Mouse (Mus musculus) lung, adult 2 months (tissue): ENCODE data around the gene Ebf1. TPM values are rescaled to one million over a fixed set of nuclear protein-coding genes. Genes with fewer than 3 reads are reported as not detected.

Experiments used
- DNase-seq: peaks from one replicate; pipeline ENCODE4 v3.0.0; 2022
- H3K4me1 ChIP-seq: fragments of 200-500 bp; 2 replicates; pipeline ENCODE4 v1.6.1; 2011; ENCODE audit warnings: low read length; ENCODE audit not compliant: control insufficient read depth, insufficient read depth
- H3K4me3 ChIP-seq: fragments of 200-500 bp; replicated peaks from 2 replicates; pipeline ENCODE3; 2011; ENCODE audit warnings: low read depth, mild to moderate bottlenecking, control low read depth, low read length; ENCODE audit errors: extremely low read depth
- CTCF ChIP-seq: fragments of 200-500 bp; IDR thresholded peaks from 2 replicates; pipeline ENCODE4 v1.5.1; 2011; ENCODE audit warnings: mild to moderate bottlenecking, low read length, control low read depth; ENCODE audit not compliant: insufficient read depth
- POLR2A ChIP-seq: fragments of 200-500 bp; IDR thresholded peaks from 2 replicates; pipeline ENCODE4 v1.6.1; 2011; ENCODE audit warnings: low read depth, mild to moderate bottlenecking, control low read depth, low read length, borderline replicate concordance; ENCODE audit errors: extremely low read depth
- WGBS: fragments of 180-500 bp; shearing (Covaris S2); methylation state at CpG from one replicate; pipeline ENCODE4 v1.1.7; 2018; 5-methylcytosine and 5-hydroxymethylcytosine counted together
- polyA plus RNA-seq: library from polyadenylated mRNA; depleted of rRNA; stranded (reverse); fragments of >200 nt; gene quantifications from 2 replicates; pipeline ENCODE4 v1.2.3, GENCODE M21; 2012

The Ebf1 gene
- polyA plus RNA-seq, 1 experiment: 11.8 TPM

DNA sequence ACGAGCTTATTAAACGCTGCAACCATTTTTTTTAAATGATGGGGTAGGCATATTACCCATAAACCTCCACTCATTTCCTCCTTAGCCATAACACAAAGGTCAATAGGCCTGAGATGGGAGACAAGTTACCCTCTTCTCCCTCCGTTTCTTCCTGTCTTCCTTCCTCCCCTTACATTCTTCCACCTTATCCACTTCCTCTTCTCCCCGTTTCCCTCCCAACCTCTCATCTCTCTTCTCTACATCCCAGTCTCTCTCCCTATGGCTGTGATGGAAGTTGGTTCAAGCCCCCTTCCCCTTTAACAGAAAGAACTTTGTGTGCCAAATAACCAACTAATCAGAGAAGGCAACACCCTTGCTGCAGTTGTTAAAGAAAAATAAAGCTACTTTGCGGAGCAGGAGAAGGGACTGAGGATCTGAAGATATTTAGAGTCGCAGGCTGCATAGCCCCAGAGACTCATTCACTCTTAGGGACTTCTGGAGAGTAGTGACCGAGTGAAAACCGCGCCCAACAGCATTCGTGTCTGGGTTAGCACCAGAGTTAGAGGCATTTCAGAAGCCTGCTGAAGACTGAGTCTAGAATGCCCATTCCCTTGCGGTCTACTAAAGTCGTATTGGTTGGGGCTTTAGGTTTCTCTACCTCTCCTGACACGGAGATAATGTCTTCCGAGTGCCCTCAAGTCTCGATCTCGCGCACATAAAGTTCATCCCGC lies 884 bp upstream of the Ebf1 start:
- WGBS: 16% methylated on average over 18 of the region's 18 CpGs
- peak; percentile 8 for DNase-seq
- TF ChIP-seq POLR2A (no peak), CTCF (no peak)
- peak overlapping the region; percentile 69 for H3K4me3 ChIP-seq
- peaks cover 2% of the 10 kb centered on the region; the same call in 1 of the 2 replicates for H3K4me1 ChIP-seq

DNA sequence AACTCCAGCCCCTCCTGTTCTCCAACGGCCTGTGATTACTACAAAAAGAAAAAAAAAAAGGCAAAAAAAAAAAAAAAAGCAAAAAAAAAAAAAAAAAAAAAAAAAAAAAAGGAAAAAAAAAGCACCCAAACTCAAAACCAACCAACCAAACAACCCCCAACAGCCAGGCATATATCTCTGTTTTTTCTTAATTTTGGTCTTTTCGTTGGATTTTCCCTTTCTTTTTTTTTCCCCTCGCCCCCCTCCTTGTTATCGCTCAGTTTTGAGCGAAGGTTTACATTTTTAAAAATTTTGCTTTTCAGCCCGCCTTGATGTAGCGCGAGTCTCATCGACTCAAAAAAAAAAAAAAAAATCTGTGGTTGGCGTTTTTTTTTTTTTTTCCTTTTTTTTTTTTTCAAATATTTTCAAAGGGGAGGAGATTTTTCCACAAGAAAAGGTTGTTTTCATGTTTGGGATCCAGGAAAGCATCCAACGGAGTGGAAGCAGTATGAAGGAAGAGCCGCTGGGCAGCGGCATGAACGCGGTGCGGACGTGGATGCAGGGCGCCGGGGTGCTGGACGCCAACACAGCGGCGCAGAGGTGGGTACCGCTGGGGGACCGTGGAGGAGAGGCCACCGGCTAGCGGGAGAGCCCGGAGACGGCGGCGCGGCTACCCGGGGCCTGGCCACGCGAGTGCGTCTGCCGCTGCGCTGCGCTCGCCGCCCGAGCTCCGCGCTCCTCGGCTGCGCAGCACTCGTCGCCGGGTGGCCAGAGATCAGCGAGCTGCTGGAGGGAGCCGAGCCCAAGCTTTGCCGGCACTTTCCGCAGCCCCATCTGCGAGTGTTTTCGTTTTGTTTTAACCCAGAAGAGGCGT lies 843 bp downstream of the Ebf1 start:
- peak; percentile 35 for DNase-seq
- TF ChIP-seq CTCF (no peak), POLR2A (no peak)
- under 1% methylated on average over 55 of the region's 55 CpGs for WGBS
- Histone ChIP-seq H3K4me1 (no peaks in the 10 kb centered on the region), H3K4me3 (peak overlapping the region; percentile 66)

DNA sequence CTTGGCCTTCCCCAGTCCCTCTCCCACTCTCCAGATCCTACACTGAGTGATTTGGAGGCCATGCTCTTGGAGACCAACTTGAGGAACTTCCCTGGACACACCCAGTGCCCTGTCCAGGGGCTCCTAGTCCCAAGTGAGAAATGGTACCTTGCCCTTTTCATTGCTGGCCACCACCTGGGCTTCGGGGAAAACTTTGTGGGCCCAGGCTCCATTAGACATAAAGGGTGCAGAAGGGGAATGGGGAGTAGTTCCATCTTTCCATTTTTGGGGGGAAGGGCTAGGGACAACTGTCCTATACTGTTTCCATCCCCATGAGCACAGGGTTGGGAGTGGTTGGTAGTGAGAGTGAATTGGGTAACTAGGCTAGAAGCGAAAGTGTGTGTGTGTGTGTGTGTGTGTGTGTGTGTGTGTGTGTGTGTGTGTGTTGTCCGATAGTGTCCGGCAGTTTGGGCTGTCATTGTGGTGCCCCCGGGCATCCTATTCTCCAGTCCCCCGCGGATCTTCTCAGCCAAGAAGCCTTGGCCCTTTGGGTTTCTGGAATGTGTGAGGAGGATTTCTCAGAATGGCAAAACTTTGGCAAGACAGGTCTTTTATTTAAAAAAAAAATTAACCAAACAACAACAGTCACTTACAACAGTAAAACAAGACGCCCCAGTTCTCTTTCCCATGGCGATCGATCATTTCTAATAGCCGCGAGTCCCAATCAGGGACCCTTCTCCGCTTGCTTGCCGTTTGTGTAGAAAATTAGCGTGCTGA lies 2.2 kb downstream of the Ebf1 start:
- TF ChIP-seq CTCF: no peak
- no peak for TF ChIP-seq POLR2A
- peak overlapping the region; percentile 16 for H3K4me3 ChIP-seq
- DNase-seq: no peak
- H3K4me1 ChIP-seq: no peaks in the 10 kb centered on the region
- 4% methylated on average over 15 of the region's 15 CpGs for WGBS

GRCm38 (mm10) chr11:44619887-44620693 lies 3.0 kb downstream of the Ebf1 start:
- 14% methylated on average over 41 of the region's 41 CpGs for WGBS
- peak overlapping the region; percentile 16 for H3K4me3 ChIP-seq
- TF ChIP-seq POLR2A: no peak
- no peak for TF ChIP-seq CTCF
- DNase-seq: no peak
- H3K4me1 ChIP-seq: no peaks in the 10 kb centered on the region

GRCm38 (mm10) chr11:44620694-44621446 lies 3.8 kb downstream of the Ebf1 start:
- no peak overlapping the region for H3K4me3 ChIP-seq
- no peaks in the 10 kb centered on the region for H3K4me1 ChIP-seq
- 55% methylated on average over 19 of the region's 19 CpGs for WGBS
- TF ChIP-seq POLR2A (no peak), CTCF (no peak)
- DNase-seq: no peak

DNA sequence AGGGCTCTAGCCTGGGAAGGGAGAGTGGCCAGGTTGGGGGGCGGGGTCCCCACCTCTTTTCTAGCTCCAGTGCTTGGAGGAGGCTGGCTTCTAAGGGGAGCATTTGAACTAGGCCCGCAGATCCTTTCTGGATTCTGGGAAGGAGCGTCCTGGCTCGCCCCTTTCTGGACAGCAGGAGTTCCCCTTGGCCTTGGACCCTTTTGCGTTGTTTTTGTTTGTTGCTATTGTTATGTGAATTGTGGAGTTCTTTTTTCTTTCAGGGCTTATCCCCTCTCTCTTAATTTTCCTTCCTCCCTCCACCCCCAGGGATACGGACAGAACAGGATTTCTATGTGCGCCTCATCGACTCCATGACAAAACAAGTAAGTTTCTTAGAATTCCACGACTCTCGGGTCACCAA lies 4.5 kb downstream of the Ebf1 start:
- Histone ChIP-seq H3K4me1 (no peaks in the 10 kb centered on the region), H3K4me3 (no peak overlapping the region)
- WGBS: 69% methylated on average over 10 of the region's 10 CpGs
- TF ChIP-seq POLR2A (no peak), CTCF (no peak)
- DNase-seq: no peak

DNA sequence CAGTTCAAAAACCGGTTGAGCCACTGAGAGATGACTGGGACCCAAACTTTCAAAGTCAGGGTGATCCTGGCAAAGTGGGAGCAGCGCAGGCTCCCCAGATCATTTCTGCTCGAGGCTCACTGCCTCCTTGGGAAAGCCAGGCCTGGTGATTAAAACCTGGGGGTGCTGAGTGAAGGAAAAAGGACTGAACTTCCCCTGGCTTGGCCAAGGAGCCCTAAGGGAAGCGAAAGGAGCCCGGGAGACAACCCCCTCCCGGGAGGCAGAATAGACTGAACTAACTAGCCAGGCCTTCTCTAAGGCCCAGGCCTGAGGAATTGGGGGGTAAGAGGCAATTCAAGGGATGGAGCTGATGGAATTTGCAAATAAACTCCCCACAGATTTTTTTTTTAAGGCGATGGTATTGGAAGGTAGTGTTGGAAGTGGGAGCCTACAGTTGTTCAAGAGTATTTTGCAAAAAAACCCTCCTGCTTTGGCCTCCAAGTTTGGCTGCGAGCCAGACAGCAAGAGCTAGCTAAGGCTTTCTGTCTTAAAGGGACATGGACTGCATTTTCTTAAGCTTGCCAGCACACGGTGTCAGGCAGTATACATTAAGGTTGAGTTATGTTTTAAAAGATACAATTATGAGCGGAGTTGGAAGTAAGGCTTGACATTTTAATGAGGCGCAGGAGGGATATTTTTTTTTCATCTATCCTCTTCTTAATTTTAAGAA lies 5.1 kb downstream of the Ebf1 start:
- DNase-seq: no peak
- Histone ChIP-seq H3K4me3 (no peak overlapping the region), H3K4me1 (no peaks in the 10 kb centered on the region)
- TF ChIP-seq POLR2A (no peak), CTCF (no peak)
- WGBS: 59% methylated on average over 11 of the region's 11 CpGs

GRCm38 (mm10) chr11:44624564-44624963 lies 7.4 kb downstream of the Ebf1 start:
- no peak for DNase-seq
- 50% methylated on average over 5 of the region's 5 CpGs for WGBS
- no peaks in the 10 kb centered on the region for H3K4me1 ChIP-seq
- H3K4me3 ChIP-seq: no peak overlapping the region
- TF ChIP-seq CTCF: no peak
- no peak for TF ChIP-seq POLR2A
